Mouse (Mus musculus): ENCODE measurements around the gene Mrpl1.
A peak's percentile ranks its signal among the peaks of the same experiment; 100 is the strongest.

Mrpl1 gene

GRCm38 (mm10) chr5:96209459-96209858 lies at the start of gene Mrpl1:
Gene Mrpl1, plus strand, starts transcription at chr5:96209493.
- peak; percentile 8 for DNase-seq (ENCODE audit: low spot score)

GRCm38 (mm10) chr5:96160467-96161262 lies 48.6 kb upstream of the Mrpl1 start:
- peak; percentile 16 for DNase-seq (ENCODE audit: low spot score)

- DNase-seq (ENCODE audit: low spot score) = no peak
Measured at GRCm38 (mm10) chr5:96161263-96161577, 48.1 kb upstream of the Mrpl1 start.

GRCm38 (mm10) chr5:96161578-96162398 lies 47.5 kb upstream of the Mrpl1 start:
- peak; percentile 38 for DNase-seq (ENCODE audit: low spot score)

GRCm38 (mm10) chr5:96162399-96163331 lies 46.6 kb upstream of the Mrpl1 start:
- peak; percentile 57 for DNase-seq (ENCODE audit: low spot score)

- DNase-seq (ENCODE audit: low spot score) = no peak
Measured at GRCm38 (mm10) chr5:96163396-96164020, 45.8 kb upstream of the Mrpl1 start.

GRCm38 (mm10) chr5:96164021-96164411 lies 45.3 kb upstream of the Mrpl1 start, which contains the start of gene Cnot6l:
Gene Cnot6l, minus strand, starts transcription at chr5:96164171.
- no peak for DNase-seq (ENCODE audit: low spot score)

GRCm38 (mm10) chr5:96166761-96167160 lies 42.5 kb upstream of the Mrpl1 start:
- no peak for DNase-seq (ENCODE audit: low spot score)

- no peak for DNase-seq (ENCODE audit: low spot score)
Measured at GRCm38 (mm10) chr5:96170443-96170842, 38.9 kb upstream of the Mrpl1 start.

GRCm38 (mm10) chr5:96171765-96172164 lies 37.5 kb upstream of the Mrpl1 start:
- DNase-seq (ENCODE audit: low spot score) = no peak

GRCm38 (mm10) chr5:96176121-96176520 lies 33.2 kb upstream of the Mrpl1 start:
- no peak for DNase-seq (ENCODE audit: low spot score)

- no peak for DNase-seq (ENCODE audit: low spot score)
Measured at GRCm38 (mm10) chr5:96176879-96177358, 32.4 kb upstream of the Mrpl1 start.

GRCm38 (mm10) chr5:96183211-96183610 lies 26.1 kb upstream of the Mrpl1 start:
- DNase-seq (ENCODE audit: low spot score) = no peak

GRCm38 (mm10) chr5:96183987-96184386 lies 25.3 kb upstream of the Mrpl1 start:
- DNase-seq (ENCODE audit: low spot score) = no peak

- no peak for DNase-seq (ENCODE audit: low spot score)
Measured at GRCm38 (mm10) chr5:96189761-96190160, 19.5 kb upstream of the Mrpl1 start.

GRCm38 (mm10) chr5:96191251-96191650 lies 18.0 kb upstream of the Mrpl1 start:
- DNase-seq (ENCODE audit: low spot score) = no peak

- no peak for DNase-seq (ENCODE audit: low spot score)
Measured at GRCm38 (mm10) chr5:96196547-96197052, 12.7 kb upstream of the Mrpl1 start.

GRCm38 (mm10) chr5:96198271-96198670 lies 11.0 kb upstream of the Mrpl1 start:
- no peak for DNase-seq (ENCODE audit: low spot score)

GRCm38 (mm10) chr5:96200269-96200668 lies 9.0 kb upstream of the Mrpl1 start:
- no peak for DNase-seq (ENCODE audit: low spot score)

GRCm38 (mm10) chr5:96201462-96202154 lies 7.7 kb upstream of the Mrpl1 start:
- no peak for DNase-seq (ENCODE audit: low spot score)

GRCm38 (mm10) chr5:96206897-96207296 lies 2.4 kb upstream of the Mrpl1 start:
- DNase-seq (ENCODE audit: low spot score) = peak; percentile 56

Data from ovary, postnatal 10 days (tissue).